Mouse (Mus musculus) lung, embryonic 16.5 days (tissue): ENCODE results near the gene Mageb18. TPM values are rescaled to one million over a fixed set of nuclear protein-coding genes. Genes with fewer than 3 reads are reported as not detected.
"Not testable (repeated sequence)": the region's sequence is repeated elsewhere in the genome, so short reads cannot be mapped to it uniquely, and the experiment has no call there.

Experiments
- ATAC-seq: fragments of 200-750 bp; cut with Nextera tagmentation; 2 replicates; pipeline ENCODE4 v1.8.0; 2017; ENCODE audit warnings: low read depth, mild to moderate bottlenecking, moderate library complexity
- H3K27ac ChIP-seq: fragments of 300-500 bp; sonication (generic); 2 replicates; pipeline ENCODE4 v1.5.1; 2014; ENCODE audit warnings: mild to moderate bottlenecking, control low read depth, low read length
- H3K27me3 ChIP-seq: fragments of 300-500 bp; sonication (generic); 2 replicates; pipeline ENCODE4 v1.6.1; 2014; ENCODE audit warnings: low read depth, low read length, mixed read lengths; ENCODE audit not compliant: control insufficient read depth, insufficient read depth
- H3K36me3 ChIP-seq: fragments of 300-500 bp; sonication (generic); 2 replicates; pipeline ENCODE4 v1.6.1; 2014; ENCODE audit warnings: low read length; ENCODE audit not compliant: control insufficient read depth, insufficient read depth
- H3K4me1 ChIP-seq: fragments of 300-500 bp; sonication (generic); replicated peaks from 2 replicates; pipeline ENCODE4 v1.6.1; 2014; ENCODE audit warnings: low read length, mixed read lengths; ENCODE audit not compliant: control insufficient read depth, insufficient read depth
- H3K4me2 ChIP-seq: fragments of 300-500 bp; sonication (generic); 2 replicates; pipeline ENCODE4 v1.6.1; 2014; ENCODE audit warnings: low read depth, low read length, control low read depth
- H3K4me3 ChIP-seq: fragments of 300-500 bp; sonication (generic); 2 replicates; pipeline ENCODE4 v1.5.1; 2014; ENCODE audit warnings: mild to moderate bottlenecking, low read length, control low read depth
- H3K9ac ChIP-seq: fragments of 300-500 bp; sonication (generic); 2 replicates; pipeline ENCODE4 v1.6.1; 2014; ENCODE audit warnings: low read length, control low read depth
- H3K9me3 ChIP-seq: fragments of 300-500 bp; sonication (generic); 2 replicates; pipeline ENCODE4 v1.6.1; 2016; ENCODE audit warnings: low read length; ENCODE audit not compliant: control insufficient read depth
- WGBS: fragments of 180-500 bp; shearing (Covaris S2); extraction: QIAGEN DNeasy Blood & Tissue Kit; methylation state at CpG from one replicate; pipeline ENCODE4 v1.1.7; 2014; 5-methylcytosine and 5-hydroxymethylcytosine counted together
- polyA plus RNA-seq: library from polyadenylated mRNA; unstranded; fragments of >200 nt; fragmentation: Nextera tagmentation; extraction: Ambion mirVana; gene quantifications from 2 replicates; pipeline ENCODE4 v1.2.1, GENCODE M21; 2015

The Mageb18 gene
- not detected in 2 replicates for polyA plus RNA-seq

GRCm38 (mm10) chrX:92599472-92599871 is at the start of gene Mageb18:
Mageb18 (minus strand) TSS chrX:92599572.
- H3K9me3 ChIP-seq, result no peaks in the 10 kb centered on the region
- no peak within 1 kb of the TSS for H3K4me3 ChIP-seq
- H3K27me3 ChIP-seq, result no peaks in the 10 kb centered on the region
- H3K4me1 ChIP-seq, result no peaks in the 10 kb centered on the region
- no peak for ATAC-seq
- no peak within 1 kb of the TSS for H3K9ac ChIP-seq
- 50% methylated on average over 1 of the region's 1 CpGs for WGBS
- H3K36me3 ChIP-seq, result no peaks in the 10 kb centered on the region
- no peak within 1 kb of the TSS for H3K27ac ChIP-seq
- no peak within 1 kb of the TSS for H3K4me2 ChIP-seq

DNA sequence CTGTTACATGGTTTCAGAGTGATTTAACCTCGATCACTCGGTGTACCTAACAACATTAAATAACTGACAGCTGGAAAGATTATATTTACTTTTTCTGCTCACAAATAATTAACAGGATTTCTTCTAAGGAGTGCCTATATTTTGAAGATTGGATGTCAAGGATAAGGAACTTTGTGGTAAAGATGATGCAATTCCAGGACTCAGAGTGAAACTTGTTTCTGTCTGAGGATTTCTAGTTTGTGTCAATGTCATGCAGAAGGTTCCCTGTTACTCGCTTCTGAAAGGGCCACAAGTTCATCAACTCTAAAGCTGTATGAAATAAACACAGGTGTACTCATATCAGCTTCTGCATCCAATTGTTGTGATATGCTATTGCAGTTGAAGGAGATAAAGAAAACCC is 13.4 kb upstream of the Mageb18 start:
- Histone ChIP-seq H3K9ac (no peak overlapping the region), H3K4me3 (no peak overlapping the region), H3K36me3 (no peaks in the 10 kb centered on the region), H3K9me3 (no peaks in the 10 kb centered on the region), H3K27ac (no peak overlapping the region), H3K4me2 (no peak overlapping the region), H3K27me3 (no peaks in the 10 kb centered on the region), H3K4me1 (no peaks in the 10 kb centered on the region)
- no peak for ATAC-seq
- WGBS, result 71% methylated on average over 3 of the region's 3 CpGs

DNA sequence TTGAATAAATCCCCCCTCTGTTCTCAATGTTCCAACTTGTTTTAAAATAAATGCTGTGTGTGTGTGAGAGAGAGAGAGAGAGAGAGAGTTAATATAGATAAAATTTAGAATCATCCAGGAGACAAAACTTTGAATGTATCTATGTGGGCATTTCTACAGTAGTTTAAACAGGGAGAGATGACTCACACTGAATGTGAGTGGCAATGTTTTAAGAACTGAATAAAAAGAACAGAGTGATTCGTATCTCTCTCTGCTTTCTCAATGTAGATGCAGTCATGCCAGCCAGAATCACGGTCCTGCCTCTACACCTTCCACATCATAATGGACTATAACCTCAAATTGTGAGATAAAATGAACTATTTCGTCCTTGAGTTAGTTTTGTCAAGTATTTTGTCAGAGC is 11.1 kb upstream of the Mageb18 start:
- H3K9me3 ChIP-seq, result no peaks in the 10 kb centered on the region
- H3K36me3 ChIP-seq, result no peaks in the 10 kb centered on the region
- H3K4me2 ChIP-seq, result no peak overlapping the region
- ATAC-seq, result no peak
- 60% methylated on average over 3 of the region's 3 CpGs for WGBS
- H3K9ac ChIP-seq, result no peak overlapping the region
- H3K27ac ChIP-seq, result no peak overlapping the region
- no peak overlapping the region for H3K4me3 ChIP-seq
- no peaks in the 10 kb centered on the region for H3K27me3 ChIP-seq
- H3K4me1 ChIP-seq, result no peaks in the 10 kb centered on the region

DNA sequence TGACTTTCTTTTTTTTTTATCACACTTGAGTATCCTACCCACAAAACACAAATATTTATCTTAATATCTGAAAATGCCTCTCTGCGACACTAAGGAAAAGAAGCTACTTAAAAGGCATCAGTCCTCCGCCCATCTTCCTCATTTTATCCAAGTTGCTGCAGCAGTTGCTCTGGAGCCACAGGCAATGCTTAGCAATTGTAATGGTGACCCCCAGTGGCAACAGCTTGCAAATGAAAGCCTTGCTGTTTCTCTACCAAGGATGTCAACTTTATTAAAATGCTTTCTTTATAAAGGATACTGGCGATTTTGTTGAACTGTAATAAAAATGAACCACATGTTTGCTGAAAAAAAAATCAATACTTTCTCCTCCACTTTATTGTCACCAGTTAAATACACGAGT is 2.0 kb downstream of the Mageb18 start:
- no peak overlapping the region for H3K9ac ChIP-seq
- no peak for ATAC-seq
- WGBS, result 24% methylated on average over 4 of the region's 4 CpGs
- no peak overlapping the region for H3K4me2 ChIP-seq
- H3K27me3 ChIP-seq, result no peaks in the 10 kb centered on the region
- no peaks in the 10 kb centered on the region for H3K9me3 ChIP-seq
- H3K36me3 ChIP-seq, result no peaks in the 10 kb centered on the region
- H3K4me3 ChIP-seq, result no peak overlapping the region
- no peaks in the 10 kb centered on the region for H3K4me1 ChIP-seq
- no peak overlapping the region for H3K27ac ChIP-seq

- Histone ChIP-seq H3K4me2 (no peak overlapping the region), H3K9me3 (no peaks in the 10 kb centered on the region), H3K27ac (no peak overlapping the region), H3K27me3 (no peaks in the 10 kb centered on the region), H3K4me1 (no peaks in the 10 kb centered on the region), H3K9ac (no peak overlapping the region), H3K36me3 (no peaks in the 10 kb centered on the region), H3K4me3 (no peak overlapping the region)
- WGBS, result 50% methylated on average over 1 of the region's 1 CpGs
- peak; percentile 59; the same call in 1 of the 2 replicates for ATAC-seq
Measured at GRCm38 (mm10) chrX:92527826-92528225, 71.5 kb downstream of the Mageb18 start.

GRCm38 (mm10) chrX:92498254-92498653 is 101.1 kb downstream of the Mageb18 start:
- H3K27me3 ChIP-seq, result no peaks in the 10 kb centered on the region
- H3K9ac ChIP-seq, result no peak overlapping the region
- H3K4me1 ChIP-seq, result no peaks in the 10 kb centered on the region
- no peak overlapping the region for H3K27ac ChIP-seq
- WGBS, result 20% methylated on average over 1 of the region's 1 CpGs
- no peak overlapping the region for H3K4me2 ChIP-seq
- H3K36me3 ChIP-seq, result no peaks in the 10 kb centered on the region
- H3K9me3 ChIP-seq, result no peaks in the 10 kb centered on the region
- H3K4me3 ChIP-seq, result no peak overlapping the region
- no peak for ATAC-seq

DNA sequence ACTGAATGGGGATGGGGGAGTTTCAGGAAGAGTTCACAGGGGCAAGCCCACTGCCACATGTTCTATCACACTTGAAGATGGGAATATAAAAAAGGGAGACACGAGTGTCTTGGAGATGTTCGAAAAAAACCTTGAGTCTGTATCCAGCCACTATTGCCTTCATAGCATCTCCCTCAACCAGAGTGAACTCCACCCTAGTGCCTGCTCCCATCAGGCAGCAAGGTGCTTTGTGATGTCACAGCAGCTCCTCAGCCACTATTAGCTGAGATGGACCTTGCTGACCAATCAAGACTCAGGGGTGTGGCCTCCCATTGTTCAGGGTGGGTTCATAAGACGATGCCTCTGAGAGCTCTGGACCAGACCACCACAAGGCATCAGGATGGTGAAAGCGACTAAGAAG is 109.7 kb downstream of the Mageb18 start, which contains the start of gene Gm5941:
Gene Gm5941 (plus strand): TSS at position 301 of the 400 bp plus-strand sequence.
- not testable (repeated sequence) for ATAC-seq, H3K9me3 ChIP-seq, H3K27ac ChIP-seq, H3K4me3 ChIP-seq, H3K4me1 ChIP-seq, H3K4me2 ChIP-seq, H3K27me3 ChIP-seq, H3K9ac ChIP-seq, H3K36me3 ChIP-seq
- WGBS, result 85% methylated on average over 4 of the region's 4 CpGs

GRCm38 (mm10) chrX:92464773-92465172 is 134.6 kb downstream of the Mageb18 start:
- Histone ChIP-seq H3K9ac (no peak overlapping the region), H3K4me3 (no peak overlapping the region), H3K27me3 (no peaks in the 10 kb centered on the region), H3K36me3 (no peaks in the 10 kb centered on the region), H3K4me2 (no peak overlapping the region), H3K9me3 (no peaks in the 10 kb centered on the region), H3K27ac (no peak overlapping the region), H3K4me1 (no peaks in the 10 kb centered on the region)
- WGBS, result 59% methylated on average over 4 of the region's 4 CpGs
- ATAC-seq, result no peak

- 23% methylated on average over 3 of the region's 3 CpGs for WGBS
Measured at GRCm38 (mm10) chrX:92460496-92460895, 138.9 kb downstream of the Mageb18 start.

GRCm38 (mm10) chrX:92387384-92387783 is 212.0 kb downstream of the Mageb18 start:
- Histone ChIP-seq H3K4me2 (no peak overlapping the region), H3K36me3 (no peaks in the 10 kb centered on the region), H3K27ac (no peak overlapping the region), H3K9ac (no peak overlapping the region), H3K27me3 (no peaks in the 10 kb centered on the region), H3K4me3 (no peak overlapping the region), H3K9me3 (no peaks in the 10 kb centered on the region), H3K4me1 (no peaks in the 10 kb centered on the region)
- ATAC-seq, result peak; percentile 73

More at GRCm38 (mm10) chrX:92460496-92460895, 138.9 kb downstream of the Mageb18 start:
- Histone ChIP-seq H3K9ac (no peak overlapping the region), H3K36me3 (no peaks in the 10 kb centered on the region), H3K27ac (no peak overlapping the region), H3K4me3 (no peak overlapping the region), H3K4me2 (no peak overlapping the region), H3K27me3 (no peaks in the 10 kb centered on the region), H3K9me3 (no peaks in the 10 kb centered on the region), H3K4me1 (no peaks in the 10 kb centered on the region)
- no peak for ATAC-seq
